Mouse (Mus musculus): ENCODE measurements around the gene Shroom3. TPM values are rescaled to one million over a fixed set of nuclear protein-coding genes. Genes with fewer than 3 reads are reported as not detected.

Shroom3 gene
- polyA plus RNA-seq, 1 experiment from 2014 or later, result 3.5 TPM

DNA sequence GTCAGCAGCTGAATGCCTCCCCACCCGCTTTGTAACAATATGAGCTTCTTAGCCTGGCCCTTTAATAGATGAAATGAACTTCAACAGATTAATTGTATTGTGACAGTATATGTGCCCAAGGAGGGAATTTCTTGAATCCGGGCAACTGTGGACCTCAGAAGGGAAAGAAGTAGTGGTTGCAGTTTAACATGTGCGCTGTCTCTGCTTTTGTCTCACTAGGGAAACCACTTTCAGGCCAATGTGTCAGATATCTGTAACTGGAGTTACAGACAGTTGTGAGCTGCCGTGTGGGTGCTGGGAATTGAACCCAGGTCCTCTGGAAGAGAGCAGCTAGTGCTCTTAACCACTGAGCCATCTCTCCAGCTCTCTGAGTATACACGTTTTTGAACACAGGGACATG is 130.3 kb downstream of the Shroom3 start:
- WGBS, result 84% methylated on average over 5 of the region's 5 CpGs
- Histone ChIP-seq H3K27ac (ENCODE audit: low read depth, low read length) (no peak overlapping the region), H3K9ac (ENCODE audit: low read depth, low read length) (no peak overlapping the region), H3K9me3 (ENCODE audit: control insufficient read depth, low read length) (no peaks in the 10 kb centered on the region), H3K4me1 (replicated peaks; ENCODE audit: control insufficient read depth, insufficient read depth, low read length) (peaks cover 3% of the 10 kb centered on the region; the same call in 1 of the 2 replicates), H3K36me3 (ENCODE audit: control insufficient read depth, insufficient read depth, low read length) (no peaks in the 10 kb centered on the region), H3K27me3 (replicated peaks; ENCODE audit: control insufficient read depth, insufficient read depth, low read length) (peaks cover 13% of the 10 kb centered on the region), H3K4me3 (ENCODE audit: low read depth, low read length) (no peak overlapping the region), H3K4me2 (no peak overlapping the region)
- no peak for ATAC-seq (replicated peaks; ENCODE audit: low FRiP score)
- no peak for DNase-seq (ENCODE audit: low spot score)

DNA sequence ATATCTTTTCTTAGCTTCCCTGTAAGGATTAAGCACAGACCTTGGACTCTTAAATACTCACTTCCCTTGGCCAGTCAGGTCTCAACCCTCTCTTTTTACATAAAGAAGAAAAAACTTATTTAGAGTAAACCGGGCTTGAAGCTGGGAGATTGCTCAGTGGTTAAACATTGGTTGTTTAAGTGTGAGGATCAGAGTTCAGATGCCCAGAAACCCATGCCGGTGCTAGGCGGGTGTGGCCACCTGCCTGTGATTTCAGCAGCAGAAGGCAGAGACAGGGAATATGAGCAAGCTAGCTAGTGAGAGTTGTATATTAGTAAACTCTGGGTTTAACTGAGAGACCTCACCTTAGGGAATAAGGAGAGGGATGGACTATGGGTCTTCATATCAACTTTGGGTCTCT is 131.4 kb downstream of the Shroom3 start:
- no peaks in the 10 kb centered on the region for H3K9me3 ChIP-seq (ENCODE audit: control insufficient read depth, low read length)
- no peak overlapping the region for H3K4me3 ChIP-seq (ENCODE audit: low read depth, low read length)
- H3K27me3 ChIP-seq (replicated peaks; ENCODE audit: control insufficient read depth, insufficient read depth, low read length), result peaks cover 5% of the 10 kb centered on the region
- WGBS, result 78% methylated on average over 3 of the region's 3 CpGs
- H3K4me1 ChIP-seq (replicated peaks; ENCODE audit: control insufficient read depth, insufficient read depth, low read length), result no peaks in the 10 kb centered on the region
- DNase-seq (ENCODE audit: low spot score) (no peak), ATAC-seq (replicated peaks; ENCODE audit: low FRiP score) (no peak)
- no peak overlapping the region for H3K9ac ChIP-seq (ENCODE audit: low read depth, low read length)
- H3K4me2 ChIP-seq, result no peak overlapping the region
- H3K27ac ChIP-seq (ENCODE audit: low read depth, low read length), result no peak overlapping the region
- H3K36me3 ChIP-seq (ENCODE audit: control insufficient read depth, insufficient read depth, low read length), result no peaks in the 10 kb centered on the region

DNA sequence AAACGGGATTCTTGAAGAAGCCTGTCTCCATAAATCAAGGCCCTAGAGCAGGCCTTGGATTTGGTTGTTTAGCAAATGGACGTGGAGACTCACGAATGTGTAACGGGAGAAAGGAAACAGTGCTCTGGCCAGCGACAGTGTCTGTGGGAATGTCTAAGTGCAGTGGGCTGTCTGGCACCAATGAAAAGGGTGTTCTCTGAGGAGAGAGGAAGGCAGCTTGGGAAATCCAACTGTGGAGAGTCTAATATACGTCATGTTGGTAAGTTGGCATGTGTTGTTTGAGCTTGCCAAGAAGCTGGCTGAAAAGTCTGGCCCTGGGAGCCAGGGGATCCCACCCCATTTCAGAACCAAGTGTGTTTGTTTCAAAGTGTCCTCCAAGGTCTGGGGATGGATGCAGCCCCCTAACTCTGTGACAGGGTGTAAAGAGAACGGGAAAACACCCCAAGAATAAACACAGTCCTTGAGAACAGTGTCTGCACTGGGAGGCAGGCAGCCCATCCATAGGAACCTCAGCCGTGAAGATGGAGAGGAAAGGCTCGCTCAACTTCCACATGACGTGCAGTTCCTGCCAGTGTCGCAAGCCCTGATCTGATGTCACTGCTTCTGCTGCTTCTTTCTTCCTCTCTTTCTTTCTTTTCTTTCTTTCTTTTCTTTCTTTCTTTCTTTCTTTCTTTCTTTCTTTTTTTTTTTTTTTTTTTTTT is 134.0 kb downstream of the Shroom3 start:
- H3K4me3 ChIP-seq (ENCODE audit: low read depth, low read length), result no peak overlapping the region
- H3K9me3 ChIP-seq (ENCODE audit: control insufficient read depth, low read length), result no peaks in the 10 kb centered on the region
- no peak for ATAC-seq (replicated peaks; ENCODE audit: low FRiP score)
- no peaks in the 10 kb centered on the region for H3K27me3 ChIP-seq (replicated peaks; ENCODE audit: control insufficient read depth, insufficient read depth, low read length)
- H3K36me3 ChIP-seq (ENCODE audit: control insufficient read depth, insufficient read depth, low read length), result no peaks in the 10 kb centered on the region
- 74% methylated on average over 11 of the region's 11 CpGs for WGBS
- no peak overlapping the region for H3K9ac ChIP-seq (ENCODE audit: low read depth, low read length)
- DNase-seq (ENCODE audit: low spot score), result no peak
- H3K4me2 ChIP-seq, result no peak overlapping the region
- H3K27ac ChIP-seq (ENCODE audit: low read depth, low read length), result no peak overlapping the region
- H3K4me1 ChIP-seq (replicated peaks; ENCODE audit: control insufficient read depth, insufficient read depth, low read length), result no peaks in the 10 kb centered on the region

DNA sequence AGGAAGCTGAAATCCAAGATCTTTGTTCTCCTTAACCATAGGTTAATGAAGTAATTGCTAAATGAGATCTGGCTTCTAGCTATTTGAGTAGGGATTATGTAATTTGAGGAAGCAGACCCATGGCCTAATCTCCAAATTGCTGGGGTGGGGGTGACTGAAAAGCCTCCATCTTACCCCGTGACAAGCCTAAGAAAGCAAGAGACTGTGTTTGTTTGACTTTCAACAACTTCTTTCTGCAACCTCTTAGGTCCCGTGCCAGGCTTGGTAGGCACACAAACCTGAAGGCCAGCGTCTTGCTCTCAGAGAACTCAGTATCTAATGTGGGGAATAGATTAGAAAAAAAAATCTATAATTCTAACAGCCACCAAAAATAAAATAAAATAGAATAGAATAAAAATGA is 138.1 kb downstream of the Shroom3 start:
- H3K27me3 ChIP-seq (replicated peaks; ENCODE audit: control insufficient read depth, insufficient read depth, low read length), result no peaks in the 10 kb centered on the region
- DNase-seq (ENCODE audit: low spot score) (no peak), ATAC-seq (replicated peaks; ENCODE audit: low FRiP score) (no peak)
- no peak overlapping the region for H3K4me2 ChIP-seq
- H3K27ac ChIP-seq (ENCODE audit: low read depth, low read length), result no peak overlapping the region
- H3K4me1 ChIP-seq (replicated peaks; ENCODE audit: control insufficient read depth, insufficient read depth, low read length), result no peaks in the 10 kb centered on the region
- H3K4me3 ChIP-seq (ENCODE audit: low read depth, low read length), result no peak overlapping the region
- H3K9me3 ChIP-seq (ENCODE audit: control insufficient read depth, low read length), result no peaks in the 10 kb centered on the region
- no peak overlapping the region for H3K9ac ChIP-seq (ENCODE audit: low read depth, low read length)
- no peaks in the 10 kb centered on the region for H3K36me3 ChIP-seq (ENCODE audit: control insufficient read depth, insufficient read depth, low read length)
- 73% methylated on average over 3 of the region's 3 CpGs for WGBS

DNA sequence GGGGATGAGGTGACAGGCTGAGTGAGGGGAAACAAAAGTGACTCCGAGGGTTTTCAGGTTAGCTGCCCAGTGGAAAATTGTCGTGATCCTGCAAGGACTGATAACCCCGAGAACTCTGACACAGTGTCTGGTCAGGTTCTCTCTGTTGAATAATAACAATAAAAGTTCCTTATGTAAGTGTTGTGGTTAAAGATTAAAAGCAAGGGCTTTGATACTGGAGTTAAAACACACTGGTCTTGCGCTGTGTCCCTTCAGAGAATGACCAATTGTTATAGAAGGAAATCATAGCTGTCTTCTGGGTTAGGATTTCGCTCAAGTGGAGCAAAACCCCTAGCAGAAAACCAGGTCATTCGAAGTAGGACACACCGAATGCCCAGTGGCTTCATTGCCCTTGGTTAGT is 140.3 kb downstream of the Shroom3 start:
- ATAC-seq (replicated peaks; ENCODE audit: low FRiP score) (no peak), DNase-seq (ENCODE audit: low spot score) (no peak)
- Histone ChIP-seq H3K4me3 (ENCODE audit: low read depth, low read length) (no peak overlapping the region), H3K4me2 (no peak overlapping the region), H3K9ac (ENCODE audit: low read depth, low read length) (no peak overlapping the region), H3K4me1 (replicated peaks; ENCODE audit: control insufficient read depth, insufficient read depth, low read length) (no peaks in the 10 kb centered on the region), H3K27ac (ENCODE audit: low read depth, low read length) (no peak overlapping the region), H3K9me3 (ENCODE audit: control insufficient read depth, low read length) (no peaks in the 10 kb centered on the region), H3K36me3 (ENCODE audit: control insufficient read depth, insufficient read depth, low read length) (no peaks in the 10 kb centered on the region), H3K27me3 (replicated peaks; ENCODE audit: control insufficient read depth, insufficient read depth, low read length) (no peaks in the 10 kb centered on the region)
- 65% methylated on average over 7 of the region's 7 CpGs for WGBS

DNA sequence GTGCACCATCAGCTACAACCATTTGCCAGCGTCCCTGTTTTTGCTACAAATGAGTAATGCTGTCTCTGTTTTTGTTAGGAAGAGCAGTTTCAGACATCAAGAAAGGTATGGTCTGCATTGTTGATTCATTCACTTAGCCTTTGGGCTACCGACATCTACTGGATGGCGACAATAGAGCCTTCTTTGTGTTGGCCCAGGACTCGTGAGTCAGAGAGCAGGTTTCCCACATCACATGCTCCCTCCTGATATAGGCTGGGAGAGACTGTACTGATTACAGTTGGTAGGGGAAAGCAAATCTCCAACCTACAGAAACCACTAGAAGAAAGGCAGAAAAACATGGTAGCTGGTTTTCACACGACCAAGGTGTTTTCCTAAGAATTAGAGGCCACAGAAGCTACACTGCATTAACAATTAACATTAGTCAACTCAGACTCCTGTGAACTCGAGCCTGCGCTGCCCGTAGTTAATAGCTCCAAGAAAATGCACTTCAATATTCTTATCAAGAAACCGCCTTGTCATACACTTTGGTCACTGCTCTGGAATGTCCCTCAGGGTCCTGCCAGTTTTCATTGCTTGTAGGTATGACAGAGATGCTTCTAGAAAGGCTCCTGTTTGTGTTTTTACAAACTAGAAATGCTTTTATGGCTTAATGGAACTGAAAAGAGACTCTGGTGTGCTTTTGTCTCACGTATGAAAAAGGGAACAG is 141.2 kb downstream of the Shroom3 start:
- no peak for ATAC-seq (replicated peaks; ENCODE audit: low FRiP score)
- WGBS, result 78% methylated on average over 10 of the region's 10 CpGs
- Histone ChIP-seq H3K4me3 (ENCODE audit: low read depth, low read length) (no peak overlapping the region), H3K27me3 (replicated peaks; ENCODE audit: control insufficient read depth, insufficient read depth, low read length) (no peaks in the 10 kb centered on the region), H3K36me3 (ENCODE audit: control insufficient read depth, insufficient read depth, low read length) (no peaks in the 10 kb centered on the region), H3K9ac (ENCODE audit: low read depth, low read length) (no peak overlapping the region), H3K27ac (ENCODE audit: low read depth, low read length) (no peak overlapping the region), H3K9me3 (ENCODE audit: control insufficient read depth, low read length) (no peaks in the 10 kb centered on the region), H3K4me1 (replicated peaks; ENCODE audit: control insufficient read depth, insufficient read depth, low read length) (no peaks in the 10 kb centered on the region), H3K4me2 (no peak overlapping the region)
- DNase-seq (ENCODE audit: low spot score), result no peak

DNA sequence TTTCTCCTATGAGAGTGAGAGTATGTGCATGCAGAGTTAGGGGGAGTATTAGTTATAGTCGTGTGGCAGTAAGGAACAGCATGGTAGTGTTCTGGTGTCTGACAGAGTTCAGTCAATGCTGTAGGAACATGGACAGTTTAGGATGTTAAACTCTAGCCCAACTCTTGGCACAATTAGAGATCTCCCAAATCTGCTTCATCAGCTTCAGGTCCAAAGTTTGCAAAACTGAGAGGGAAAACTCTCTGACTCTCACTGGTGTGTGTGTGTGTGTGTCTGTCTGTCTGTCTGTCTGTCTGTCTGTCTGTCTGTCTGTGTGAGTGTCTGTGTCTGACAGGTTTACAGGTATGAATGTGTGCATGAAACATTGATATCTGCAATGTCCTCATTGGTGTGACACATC is 147.2 kb downstream of the Shroom3 start:
- DNase-seq (ENCODE audit: low spot score), result no peak
- H3K9me3 ChIP-seq (ENCODE audit: control insufficient read depth, low read length), result no peaks in the 10 kb centered on the region
- no peak overlapping the region for H3K27ac ChIP-seq (ENCODE audit: low read depth, low read length)
- no peak overlapping the region for H3K4me2 ChIP-seq
- H3K9ac ChIP-seq (ENCODE audit: low read depth, low read length), result no peak overlapping the region
- H3K4me3 ChIP-seq (ENCODE audit: low read depth, low read length), result no peak overlapping the region
- no peaks in the 10 kb centered on the region for H3K4me1 ChIP-seq (replicated peaks; ENCODE audit: control insufficient read depth, insufficient read depth, low read length)
- no peaks in the 10 kb centered on the region for H3K27me3 ChIP-seq (replicated peaks; ENCODE audit: control insufficient read depth, insufficient read depth, low read length)
- 56% methylated on average over 1 of the region's 1 CpGs for WGBS
- H3K36me3 ChIP-seq (ENCODE audit: control insufficient read depth, insufficient read depth, low read length), result no peaks in the 10 kb centered on the region
- no peak for ATAC-seq (replicated peaks; ENCODE audit: low FRiP score)

DNA sequence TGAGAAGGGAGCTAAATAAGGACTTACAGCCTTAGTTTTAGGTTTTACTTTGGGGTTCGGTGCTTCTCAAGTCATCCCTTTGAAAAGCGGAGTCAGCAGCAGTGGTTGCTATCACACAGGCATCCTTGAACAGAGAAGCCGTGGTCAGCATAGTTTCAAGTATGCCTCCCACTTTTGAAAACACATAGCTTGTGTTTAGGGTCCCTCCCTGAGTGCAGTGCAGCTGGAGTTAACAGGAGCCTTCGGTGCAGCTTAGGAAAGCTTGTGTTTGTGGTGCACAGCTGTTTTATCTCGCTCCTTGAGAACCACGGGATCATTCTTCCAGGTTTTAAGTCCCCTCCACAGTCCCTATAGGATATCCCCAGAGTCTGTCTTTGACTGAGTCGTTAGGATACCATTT is 151.3 kb downstream of the Shroom3 start:
- no peaks in the 10 kb centered on the region for H3K27me3 ChIP-seq (replicated peaks; ENCODE audit: control insufficient read depth, insufficient read depth, low read length)
- ATAC-seq (replicated peaks; ENCODE audit: low FRiP score) (no peak), DNase-seq (ENCODE audit: low spot score) (no peak)
- H3K9me3 ChIP-seq (ENCODE audit: control insufficient read depth, low read length), result no peaks in the 10 kb centered on the region
- H3K4me3 ChIP-seq (ENCODE audit: low read depth, low read length), result no peak overlapping the region
- no peaks in the 10 kb centered on the region for H3K4me1 ChIP-seq (replicated peaks; ENCODE audit: control insufficient read depth, insufficient read depth, low read length)
- no peak overlapping the region for H3K4me2 ChIP-seq
- H3K27ac ChIP-seq (ENCODE audit: low read depth, low read length), result no peak overlapping the region
- H3K36me3 ChIP-seq (ENCODE audit: control insufficient read depth, insufficient read depth, low read length), result no peaks in the 10 kb centered on the region
- 64% methylated on average over 7 of the region's 7 CpGs for WGBS
- H3K9ac ChIP-seq (ENCODE audit: low read depth, low read length), result no peak overlapping the region

DNA sequence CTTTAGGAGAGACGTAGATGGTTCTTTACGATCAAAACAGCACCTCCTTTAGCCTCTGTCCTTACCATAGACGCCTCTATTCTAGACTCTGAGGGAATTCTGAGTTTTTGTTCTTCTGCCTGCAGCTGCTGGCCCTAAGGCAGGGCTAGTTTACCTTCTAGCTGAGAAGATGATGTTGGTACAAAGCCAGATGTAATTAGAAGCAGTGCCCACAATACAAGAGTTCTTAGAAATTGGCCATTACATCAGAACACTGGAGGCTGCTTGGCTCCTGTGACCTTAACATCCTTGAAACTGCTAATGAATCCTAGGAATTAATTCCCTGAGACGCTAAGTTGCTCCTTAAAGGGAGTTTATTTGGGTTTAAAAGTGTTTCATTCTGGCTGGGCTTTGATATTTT is 154.1 kb downstream of the Shroom3 start:
- H3K4me1 ChIP-seq (replicated peaks; ENCODE audit: control insufficient read depth, insufficient read depth, low read length), result no peaks in the 10 kb centered on the region
- H3K36me3 ChIP-seq (ENCODE audit: control insufficient read depth, insufficient read depth, low read length), result no peaks in the 10 kb centered on the region
- no peak overlapping the region for H3K27ac ChIP-seq (ENCODE audit: low read depth, low read length)
- no peaks in the 10 kb centered on the region for H3K9me3 ChIP-seq (ENCODE audit: control insufficient read depth, low read length)
- no peak for ATAC-seq (replicated peaks; ENCODE audit: low FRiP score)
- no peak overlapping the region for H3K9ac ChIP-seq (ENCODE audit: low read depth, low read length)
- no peak for DNase-seq (ENCODE audit: low spot score)
- WGBS, result 80% methylated on average over 4 of the region's 4 CpGs
- H3K4me2 ChIP-seq, result no peak overlapping the region
- no peaks in the 10 kb centered on the region for H3K27me3 ChIP-seq (replicated peaks; ENCODE audit: control insufficient read depth, insufficient read depth, low read length)
- no peak overlapping the region for H3K4me3 ChIP-seq (ENCODE audit: low read depth, low read length)
